Mouse (Mus musculus) stomach, embryonic 16.5 days (tissue): Measurements from ENCODE around the gene Mapk11. TPM values are rescaled to one million over a fixed set of nuclear protein-coding genes. Genes with fewer than 3 reads are reported as not detected.

Experiments used
- ATAC-seq: fragments of 200-750 bp; cut with Nextera tagmentation; 2 replicates; pipeline ENCODE4 v1.8.0; 2017; ENCODE audit warnings: moderate number of reproducible peaks, moderate TSS enrichment; ENCODE audit not compliant: insufficient read depth, low FRiP score
- H3K27ac ChIP-seq: fragments of 300-500 bp; sonication (generic); 2 replicates; pipeline ENCODE4 v1.5.1; 2014; ENCODE audit warnings: low read length
- H3K27me3 ChIP-seq: fragments of 300-500 bp; sonication (generic); 2 replicates; pipeline ENCODE4 v1.6.1; 2014; ENCODE audit warnings: low read length, control low read depth, mixed read lengths; ENCODE audit not compliant: control insufficient read depth, insufficient read depth
- H3K36me3 ChIP-seq: fragments of 300-500 bp; sonication (generic); 2 replicates; pipeline ENCODE4 v1.6.1; 2014; ENCODE audit warnings: low read length; ENCODE audit not compliant: control insufficient read depth, insufficient read depth
- H3K4me1 ChIP-seq: fragments of 300-500 bp; sonication (generic); 2 replicates; pipeline ENCODE4 v1.6.1; 2014; ENCODE audit warnings: low read length, control low read depth, mixed read lengths; ENCODE audit not compliant: control insufficient read depth, insufficient read depth
- H3K4me2 ChIP-seq: fragments of 300-500 bp; sonication (generic); 2 replicates; pipeline ENCODE4 v1.6.1; 2014; ENCODE audit warnings: low read depth, low read length, mixed read lengths
- H3K4me3 ChIP-seq: fragments of 300-500 bp; sonication (generic); replicated peaks from 2 replicates; pipeline ENCODE4 v1.5.1; 2014; ENCODE audit warnings: mild to moderate bottlenecking, low read length
- H3K9ac ChIP-seq: fragments of 300-500 bp; sonication (generic); 2 replicates; pipeline ENCODE4 v1.6.1; 2014; ENCODE audit warnings: low read length
- H3K9me3 ChIP-seq: fragments of 300-500 bp; sonication (generic); replicated peaks from 2 replicates; pipeline ENCODE4 v1.6.1; 2016; ENCODE audit warnings: low read length, control low read depth; ENCODE audit not compliant: control insufficient read depth
- WGBS: fragments of 180-500 bp; shearing (Covaris S2); extraction: QIAGEN DNeasy Blood & Tissue Kit; methylation state at CpG from one replicate; pipeline ENCODE4 v1.1.7; 2014; 5-methylcytosine and 5-hydroxymethylcytosine counted together
- polyA plus RNA-seq: library from polyadenylated mRNA; unstranded; fragments of >200 nt; fragmentation: Nextera tagmentation; extraction: Ambion mirVana; gene quantifications from 2 replicates; pipeline ENCODE4 v1.2.1, GENCODE M21; 2015

Gene Mapk11
- polyA plus RNA-seq, 1 experiment from 2014 or later = 5.1 TPM

GRCm38 (mm10) chr15:89182328-89182741 lies 32.9 kb upstream of the Mapk11 start:
- ATAC-seq = no peak
- H3K4me3 ChIP-seq = no peak overlapping the region
- H3K4me1 ChIP-seq = peaks cover 37% of the 10 kb centered on the region
- H3K36me3 ChIP-seq = no peaks in the 10 kb centered on the region
- H3K27me3 ChIP-seq = no peaks in the 10 kb centered on the region
- peak overlapping the region; percentile 33; the same call in 1 of the 2 replicates for H3K9ac ChIP-seq
- H3K4me2 ChIP-seq = no peak overlapping the region
- peak overlapping the region; percentile 97 for H3K27ac ChIP-seq
- no peaks in the 10 kb centered on the region for H3K9me3 ChIP-seq
- WGBS = 32% methylated on average over 6 of the region's 6 CpGs

- H3K4me1 ChIP-seq = peaks cover 43% of the 10 kb centered on the region
- no peaks in the 10 kb centered on the region for H3K27me3 ChIP-seq
- H3K36me3 ChIP-seq = no peaks in the 10 kb centered on the region
- 62% methylated on average over 10 of the region's 10 CpGs for WGBS
- no peak for ATAC-seq
- no peaks in the 10 kb centered on the region for H3K9me3 ChIP-seq
- peak overlapping the region; percentile 97 for H3K27ac ChIP-seq
- H3K9ac ChIP-seq = no peak overlapping the region; the same call in 1 of the 2 replicates
- peak overlapping the region; percentile 90 for H3K4me2 ChIP-seq
- peak overlapping the region; percentile 74; the same call in 1 of the 2 replicates for H3K4me3 ChIP-seq
These were observed 32.3 kb upstream of the Mapk11 start for GRCm38 (mm10) chr15:89181561-89182270.

- peak within 1 kb of the TSS; percentile 97 for H3K27ac ChIP-seq
- peak within 1 kb of the TSS; percentile 74 for H3K4me3 ChIP-seq
- ATAC-seq = peak; percentile 86
- H3K9me3 ChIP-seq = no peaks in the 10 kb centered on the region
- H3K36me3 ChIP-seq = no peaks in the 10 kb centered on the region
- H3K27me3 ChIP-seq = no peaks in the 10 kb centered on the region
- peak within 1 kb of the TSS; percentile 86 for H3K9ac ChIP-seq
- under 1% methylated on average over 59 of the region's 72 CpGs for WGBS
- H3K4me2 ChIP-seq = peak within 1 kb of the TSS; percentile 90
- peaks cover 53% of the 10 kb centered on the region for H3K4me1 ChIP-seq
These were observed 31.3 kb upstream of the Mapk11 start, which contains the start of gene Plxnb2 for GRCm38 (mm10) chr15:89180571-89181229. Plxnb2 (minus strand) TSS chr15:89180788.

- Histone ChIP-seq H3K4me2 (peak overlapping the region; percentile 90), H3K27me3 (no peaks in the 10 kb centered on the region), H3K27ac (peak overlapping the region; percentile 97), H3K9me3 (no peaks in the 10 kb centered on the region), H3K4me3 (peak overlapping the region; percentile 74), H3K36me3 (no peaks in the 10 kb centered on the region), H3K4me1 (peaks cover 58% of the 10 kb centered on the region), H3K9ac (peak overlapping the region; percentile 86)
- under 1% methylated on average over 23 of the region's 26 CpGs for WGBS
- ATAC-seq = no peak
These were observed 30.7 kb upstream of the Mapk11 start for GRCm38 (mm10) chr15:89180081-89180541.

GRCm38 (mm10) chr15:89179630-89179964 lies 30.2 kb upstream of the Mapk11 start:
- no peaks in the 10 kb centered on the region for H3K27me3 ChIP-seq
- peaks cover 63% of the 10 kb centered on the region for H3K4me1 ChIP-seq

GRCm38 (mm10) chr15:89178954-89179629 lies 29.7 kb upstream of the Mapk11 start:
- peaks cover 68% of the 10 kb centered on the region for H3K4me1 ChIP-seq
- no peaks in the 10 kb centered on the region for H3K36me3 ChIP-seq
- peak overlapping the region; percentile 86 for H3K9ac ChIP-seq
- H3K4me2 ChIP-seq = peak overlapping the region; percentile 90
- ATAC-seq = peak; percentile 82
- peak overlapping the region; percentile 74 for H3K4me3 ChIP-seq
- WGBS = 2% methylated on average over 16 of the region's 16 CpGs
- H3K9me3 ChIP-seq = no peaks in the 10 kb centered on the region
- H3K27me3 ChIP-seq = no peaks in the 10 kb centered on the region
- peak overlapping the region; percentile 97 for H3K27ac ChIP-seq

More at GRCm38 (mm10) chr15:89179630-89179964, 30.2 kb upstream of the Mapk11 start:
- Histone ChIP-seq H3K9ac (peak overlapping the region; percentile 86), H3K36me3 (no peaks in the 10 kb centered on the region), H3K4me3 (peak overlapping the region; percentile 74), H3K9me3 (no peaks in the 10 kb centered on the region), H3K27ac (peak overlapping the region; percentile 97), H3K4me2 (peak overlapping the region; percentile 90)
- ATAC-seq = no peak
- WGBS = 3% methylated on average over 6 of the region's 6 CpGs

- peaks cover 72% of the 10 kb centered on the region for H3K4me1 ChIP-seq
- ATAC-seq = no peak
- no peaks in the 10 kb centered on the region for H3K27me3 ChIP-seq
- peak overlapping the region; percentile 97 for H3K27ac ChIP-seq
- 63% methylated on average over 7 of the region's 7 CpGs for WGBS
- peak overlapping the region; percentile 90 for H3K4me2 ChIP-seq
- no peaks in the 10 kb centered on the region for H3K9me3 ChIP-seq
- H3K4me3 ChIP-seq = peak overlapping the region; percentile 74
- peak overlapping the region; percentile 86 for H3K9ac ChIP-seq
- no peaks in the 10 kb centered on the region for H3K36me3 ChIP-seq
These were observed 28.9 kb upstream of the Mapk11 start for GRCm38 (mm10) chr15:89178260-89178860.

GRCm38 (mm10) chr15:89177576-89178259 lies 28.3 kb upstream of the Mapk11 start:
- ATAC-seq = peak; percentile 4; the same call in 1 of the 2 replicates
- 46% methylated on average over 4 of the region's 4 CpGs for WGBS
- H3K27me3 ChIP-seq = no peaks in the 10 kb centered on the region
- H3K36me3 ChIP-seq = no peaks in the 10 kb centered on the region
- peak overlapping the region; percentile 90 for H3K4me2 ChIP-seq
- H3K9ac ChIP-seq = peak overlapping the region; percentile 86
- H3K4me1 ChIP-seq = peaks cover 72% of the 10 kb centered on the region
- H3K4me3 ChIP-seq = peak overlapping the region; percentile 74
- no peaks in the 10 kb centered on the region for H3K9me3 ChIP-seq
- peak overlapping the region; percentile 97 for H3K27ac ChIP-seq
